Mouse (Mus musculus) megakaryocyte, adult 5-6 weeks (primary cell): ENCODE data around the gene Cox6a2. TPM values are rescaled to one million over a fixed set of nuclear protein-coding genes. Genes with fewer than 3 reads are reported as not detected.

Experiments used
- ATAC-seq: 2 replicates; pipeline ENCODE4 v1.8.0; 2016; ENCODE audit warnings: mild to moderate bottlenecking, inconsistent platforms; ENCODE audit not compliant: poor library complexity, severe bottlenecking
- total RNA-seq, 2 experiments: library from RNA; stranded (forward) in 1 of 2; stranded (reverse) in 1 of 2; fragments of 153-499, 151-499 nt in 1 of 2; fragments of 221-1000, 200-1000 nt in 1 of 2; gene quantifications; 2 replicates each; pipeline versions ENCODE4 v1.2.3 to v1.2.4; 2015 to 2017

Cox6a2 gene
- total RNA-seq (2015) (1.3 and 6.9 TPM in 2 replicates), total RNA-seq (2017) (2.9 and 5.4 TPM in 2 replicates)

GRCm38 (mm10) chr7:128206152-128206551 lies at the start of gene Cox6a2:
Gene Cox6a2 (minus strand): TSS chr7:128206387.
- ATAC-seq, result no peak

GRCm38 (mm10) chr7:128255757-128256156 lies 49.6 kb upstream of the Cox6a2 start:
- ATAC-seq, result no peak

GRCm38 (mm10) chr7:128254978-128255377 lies 48.8 kb upstream of the Cox6a2 start:
- ATAC-seq, result no peak

- no peak for ATAC-seq
Observed at GRCm38 (mm10) chr7:128252609-128253008, 46.4 kb upstream of the Cox6a2 start.

GRCm38 (mm10) chr7:128251946-128252345 lies 45.8 kb upstream of the Cox6a2 start:
- ATAC-seq, result no peak

GRCm38 (mm10) chr7:128249998-128250397 lies 43.8 kb upstream of the Cox6a2 start:
- ATAC-seq, result no peak

- ATAC-seq, result no peak
Observed at GRCm38 (mm10) chr7:128248081-128249042, 42.2 kb upstream of the Cox6a2 start.

- peak; percentile 87 for ATAC-seq
Observed at GRCm38 (mm10) chr7:128247443-128247842, 41.3 kb upstream of the Cox6a2 start.

GRCm38 (mm10) chr7:128246496-128247391 lies 40.6 kb upstream of the Cox6a2 start, which contains the start of gene Tgfb1i1:
Gene Tgfb1i1 (plus strand): TSS chr7:128246812.
- ATAC-seq, result no peak

- no peak for ATAC-seq
Observed at GRCm38 (mm10) chr7:128245547-128245946, 39.4 kb upstream of the Cox6a2 start.

GRCm38 (mm10) chr7:128244410-128245025 lies 38.3 kb upstream of the Cox6a2 start:
- ATAC-seq, result no peak

GRCm38 (mm10) chr7:128243921-128244320 lies 37.7 kb upstream of the Cox6a2 start:
- no peak for ATAC-seq

GRCm38 (mm10) chr7:128242331-128242730 lies 36.1 kb upstream of the Cox6a2 start:
- no peak for ATAC-seq

GRCm38 (mm10) chr7:128240131-128240784 lies 34.1 kb upstream of the Cox6a2 start:
- ATAC-seq, result no peak

- no peak for ATAC-seq
Observed at GRCm38 (mm10) chr7:128238991-128239390, 32.8 kb upstream of the Cox6a2 start.

- ATAC-seq, result peak; percentile 83
Observed at GRCm38 (mm10) chr7:128237927-128238778, 32.0 kb upstream of the Cox6a2 start, which contains the start of gene 9130023H24Rik. Gene 9130023H24Rik (minus strand): TSS chr7:128238031.

GRCm38 (mm10) chr7:128237593-128237926 lies 31.4 kb upstream of the Cox6a2 start:
- ATAC-seq, result no peak

GRCm38 (mm10) chr7:128236856-128237592 lies 30.8 kb upstream of the Cox6a2 start, which contains the start of gene Armc5:
Gene Armc5 (plus strand): TSS chr7:128237342.
- peak; percentile 36 for ATAC-seq

GRCm38 (mm10) chr7:128236426-128236825 lies 30.2 kb upstream of the Cox6a2 start:
- ATAC-seq, result no peak
